Mouse (Mus musculus) liver, embryonic 15.5 days (tissue): ENCODE measurements around the gene Tlcd2. TPM values are rescaled to one million over a fixed set of nuclear protein-coding genes. Genes with fewer than 3 reads are reported as not detected.

Source experiments
- ATAC-seq: fragments of 200-750 bp; cut with Nextera tagmentation; 2 replicates; pipeline ENCODE4 v1.8.0; 2017; ENCODE audit warnings: moderate number of reproducible peaks, mild to moderate bottlenecking, moderate library complexity; ENCODE audit not compliant: insufficient read depth
- H3K27ac ChIP-seq: fragments of 300-500 bp; sonication (generic); replicated peaks from 2 replicates; pipeline ENCODE4 v1.5.1; 2015; ENCODE audit warnings: mild to moderate bottlenecking, inconsistent platforms
- H3K27me3 ChIP-seq: fragments of 300-500 bp; sonication (generic); 2 replicates; pipeline ENCODE4 v1.6.1; 2015; ENCODE audit warnings: mild to moderate bottlenecking, inconsistent platforms
- H3K36me3 ChIP-seq: fragments of 300-500 bp; sonication (generic); replicated peaks from 2 replicates; pipeline ENCODE4 v1.6.1; 2015; ENCODE audit warnings: moderate library complexity, mild to moderate bottlenecking, inconsistent platforms
- H3K4me1 ChIP-seq: fragments of 300-500 bp; sonication (generic); replicated peaks from 2 replicates; pipeline ENCODE4 v1.6.1; 2015; ENCODE audit warnings: inconsistent platforms
- H3K4me2 ChIP-seq: fragments of 300-500 bp; sonication (generic); 2 replicates; pipeline ENCODE4 v1.6.1; 2015; ENCODE audit warnings: moderate library complexity, mild to moderate bottlenecking, inconsistent platforms
- H3K4me3 ChIP-seq: fragments of 300-500 bp; sonication (generic); replicated peaks from 2 replicates; pipeline ENCODE4 v1.5.1; 2015; ENCODE audit warnings: mild to moderate bottlenecking, inconsistent platforms
- H3K9ac ChIP-seq: fragments of 300-500 bp; sonication (generic); 2 replicates; pipeline ENCODE4 v1.6.1; 2015; ENCODE audit warnings: moderate library complexity, mild to moderate bottlenecking, inconsistent platforms
- H3K9me3 ChIP-seq: fragments of 300-500 bp; sonication (generic); replicated peaks from 2 replicates; pipeline ENCODE4 v1.6.1; 2016; ENCODE audit warnings: inconsistent platforms
- WGBS: fragments of 180-500 bp; shearing (Covaris S2); methylation state at CpG from one replicate; pipeline ENCODE4 v1.1.7; 2015; ENCODE audit warnings: mixed read lengths; ENCODE audit not compliant: insufficient replicate concordance; 5-methylcytosine and 5-hydroxymethylcytosine counted together
- polyA plus RNA-seq: library from polyadenylated mRNA; unstranded; fragments of >200 nt; fragmentation: Nextera tagmentation; extraction: Ambion mirVana; gene quantifications from 2 replicates; pipeline ENCODE4 v1.2.1, GENCODE M21; 2015

The Tlcd2 gene
- polyA plus RNA-seq, 1 experiment from 2014 or later, result 18.8 TPM

DNA sequence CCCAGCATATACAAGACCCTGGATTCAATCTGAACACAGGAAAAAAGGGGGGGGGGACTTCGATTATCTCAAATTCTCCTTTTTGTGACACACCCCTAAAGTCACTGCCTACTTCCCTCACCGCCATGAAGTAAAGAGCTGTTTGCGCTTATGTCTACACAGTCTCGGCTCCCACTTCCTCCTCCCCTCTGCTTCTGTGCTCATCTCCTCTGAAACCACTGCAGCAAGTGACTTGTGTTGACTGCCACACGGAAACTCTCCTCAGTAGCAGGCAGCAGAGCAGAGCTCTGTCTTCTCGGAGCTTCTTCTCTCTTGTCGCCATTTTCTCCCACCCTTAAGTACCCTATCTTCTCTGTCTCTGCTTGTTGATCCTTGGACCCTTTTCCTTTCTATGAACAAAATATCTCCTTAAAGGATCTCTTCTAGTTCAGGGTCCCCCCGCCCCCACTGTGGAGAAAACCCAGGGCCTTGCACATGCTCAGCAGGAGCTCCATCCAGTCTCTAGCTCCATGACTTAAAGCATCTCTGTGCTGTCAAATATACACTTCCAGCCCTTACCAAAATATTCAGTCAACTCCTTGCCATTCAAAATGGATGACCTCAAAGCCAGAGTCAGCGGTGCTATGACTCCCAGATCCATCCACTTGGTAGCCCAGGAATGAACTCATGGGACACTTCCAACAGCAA, 32.4 kb upstream of the Tlcd2 start:
- Histone ChIP-seq H3K27ac (peak overlapping the region; percentile 51), H3K27me3 (peaks cover 4% of the 10 kb centered on the region; the same call in 1 of the 2 replicates), H3K4me1 (peaks cover 13% of the 10 kb centered on the region; the same call in 1 of the 2 replicates), H3K9me3 (no peaks in the 10 kb centered on the region), H3K4me2 (0 out of 2 replicates have a peak overlapping the region, but pooled peaks have one; percentile 2), H3K36me3 (peaks cover 30% of the 10 kb centered on the region), H3K9ac (no peak overlapping the region), H3K4me3 (no peak overlapping the region)
- no peak for ATAC-seq
- WGBS, result 30% methylated on average over 9 of the region's 9 CpGs

DNA sequence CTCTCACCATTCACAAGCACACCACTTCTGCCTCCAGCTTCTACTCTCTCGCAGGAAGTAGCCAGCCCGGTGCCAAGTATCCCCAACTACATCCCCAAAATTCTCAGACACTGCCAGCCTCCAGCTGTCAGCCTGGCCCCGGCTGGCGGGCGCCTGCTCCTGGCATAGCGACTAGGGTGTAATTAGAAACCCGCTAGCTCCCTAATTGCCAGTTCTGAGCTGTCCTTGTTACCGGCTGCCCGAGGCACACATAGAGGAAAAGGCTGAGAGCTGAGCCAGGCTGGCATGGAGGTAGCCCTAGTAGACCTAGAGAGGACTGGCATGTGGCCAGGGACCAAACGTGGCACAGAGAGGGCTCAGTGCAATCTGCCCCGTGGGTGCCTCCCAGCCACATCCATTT, 30.2 kb upstream of the Tlcd2 start:
- no peak overlapping the region for H3K9ac ChIP-seq
- H3K9me3 ChIP-seq, result 0 out of 2 replicates have a peak, but pooled peaks cover 4% of the 10 kb centered on the region
- H3K27me3 ChIP-seq, result no peaks in the 10 kb centered on the region
- H3K4me2 ChIP-seq, result no peak overlapping the region
- no peak for ATAC-seq
- WGBS, result 78% methylated on average over 11 of the region's 11 CpGs
- H3K4me1 ChIP-seq, result peaks cover 10% of the 10 kb centered on the region
- H3K36me3 ChIP-seq, result peaks cover 49% of the 10 kb centered on the region
- no peak overlapping the region for H3K4me3 ChIP-seq
- H3K27ac ChIP-seq, result no peak overlapping the region

DNA sequence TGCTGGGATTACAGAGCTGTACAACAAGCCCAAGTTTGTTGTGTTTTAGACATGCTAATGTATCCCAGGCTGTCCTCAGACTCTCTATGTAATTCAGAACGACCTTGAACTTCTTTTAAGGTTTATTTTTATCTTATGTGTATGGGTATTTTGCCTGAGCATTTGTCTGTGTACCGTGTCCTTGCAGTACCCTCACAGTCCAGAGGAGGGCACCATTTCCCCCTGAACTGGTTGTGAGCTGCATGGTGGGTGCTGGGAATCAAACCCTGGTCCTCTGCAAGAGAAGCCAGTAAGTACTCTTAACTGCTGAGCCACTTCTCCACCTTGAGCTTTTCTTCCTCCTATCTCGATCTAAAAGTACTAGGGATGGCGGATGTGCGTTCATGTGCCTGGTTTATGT, 27.4 kb upstream of the Tlcd2 start:
- Histone ChIP-seq H3K4me1 (peaks cover 9% of the 10 kb centered on the region), H3K4me3 (no peak overlapping the region), H3K4me2 (no peak overlapping the region), H3K9me3 (0 out of 2 replicates have a peak, but pooled peaks cover 4% of the 10 kb centered on the region), H3K27ac (no peak overlapping the region), H3K27me3 (no peaks in the 10 kb centered on the region), H3K9ac (no peak overlapping the region), H3K36me3 (peaks cover 53% of the 10 kb centered on the region)
- WGBS, result 86% methylated on average over 5 of the region's 5 CpGs
- no peak for ATAC-seq

DNA sequence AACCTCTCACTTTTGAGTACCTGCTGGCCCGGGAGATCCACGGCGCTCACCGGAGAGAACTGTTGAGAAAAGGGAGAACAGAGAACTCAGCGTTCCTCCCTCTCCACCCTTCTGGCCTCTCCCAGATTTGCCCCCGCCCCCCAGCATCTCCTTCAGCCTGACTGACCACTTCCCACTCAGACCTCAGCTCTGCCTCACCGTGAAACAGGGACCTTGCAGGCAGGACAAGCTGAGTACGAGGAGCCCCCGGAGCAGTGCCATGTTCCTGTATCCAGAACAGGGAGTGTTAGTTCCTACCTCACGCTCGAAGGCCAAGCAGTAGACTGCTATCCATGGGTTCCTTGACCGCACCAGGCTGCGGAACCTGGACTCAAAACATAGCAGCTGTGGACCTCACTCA, 23.3 kb upstream of the Tlcd2 start:
- 67% methylated on average over 13 of the region's 13 CpGs for WGBS
- Histone ChIP-seq H3K27ac (peak overlapping the region; percentile 74), H3K9ac (0 out of 2 replicates have a peak overlapping the region, but pooled peaks have one; percentile 15), H3K4me1 (peaks cover 22% of the 10 kb centered on the region), H3K36me3 (peaks cover 64% of the 10 kb centered on the region), H3K4me3 (peak overlapping the region; percentile 43), H3K27me3 (no peaks in the 10 kb centered on the region), H3K4me2 (peak overlapping the region; percentile 27; the same call in 1 of the 2 replicates), H3K9me3 (0 out of 2 replicates have a peak, but pooled peaks cover 4% of the 10 kb centered on the region)
- no peak for ATAC-seq

DNA sequence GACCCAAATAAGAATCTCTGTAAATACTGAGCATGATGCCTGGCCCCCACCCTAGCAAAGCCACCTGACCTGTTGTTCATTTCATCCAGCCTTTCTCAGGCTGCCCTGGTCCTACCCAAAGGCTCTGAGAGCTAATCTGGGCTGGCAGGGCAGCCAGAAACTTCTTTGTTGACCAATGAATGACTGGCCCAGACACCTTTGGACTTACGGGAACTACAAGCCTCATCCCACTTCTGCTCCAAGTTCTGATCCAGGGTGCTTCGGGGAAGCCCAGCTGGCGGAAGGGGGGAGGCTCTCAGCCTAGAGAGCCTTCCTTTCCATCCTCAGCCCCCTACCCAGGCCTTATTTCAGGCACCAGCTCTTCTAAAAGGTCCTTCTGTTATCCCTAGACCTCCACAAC, 22.7 kb upstream of the Tlcd2 start:
- Histone ChIP-seq H3K27ac (peak overlapping the region; percentile 74), H3K4me3 (peak overlapping the region; percentile 43), H3K27me3 (no peaks in the 10 kb centered on the region), H3K4me1 (peaks cover 22% of the 10 kb centered on the region), H3K9ac (peak overlapping the region; percentile 35), H3K36me3 (peaks cover 65% of the 10 kb centered on the region), H3K9me3 (0 out of 2 replicates have a peak, but pooled peaks cover 4% of the 10 kb centered on the region), H3K4me2 (peak overlapping the region; percentile 10; the same call in 1 of the 2 replicates)
- ATAC-seq, result 0 out of 2 replicates have a peak, but pooled peaks have one; percentile 3
- 73% methylated on average over 3 of the region's 3 CpGs for WGBS

DNA sequence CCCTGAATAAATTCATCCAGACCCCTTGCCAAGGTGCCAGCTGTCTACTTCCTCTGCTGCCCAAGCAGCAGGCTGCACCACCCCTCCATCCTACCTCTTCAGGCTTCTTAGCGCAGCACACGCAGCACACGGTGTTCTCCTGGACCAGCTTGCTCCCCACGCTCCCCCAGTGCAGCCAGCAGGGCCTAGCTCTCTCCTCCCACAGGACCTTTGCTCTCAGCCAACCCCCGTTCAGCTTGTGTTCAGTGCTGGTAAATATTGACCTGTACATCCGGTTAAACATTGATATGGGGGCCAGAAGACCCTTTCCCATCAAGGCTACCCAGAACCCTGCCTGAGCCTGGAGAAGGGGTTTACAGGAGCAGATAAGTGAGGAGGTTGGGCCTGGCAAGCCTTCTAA, 22.2 kb upstream of the Tlcd2 start, which contains the start of gene Serpinf2:
TSS of gene Serpinf2 (minus strand) at position 229 of the 400 bp plus-strand sequence.
- peaks cover 66% of the 10 kb centered on the region for H3K36me3 ChIP-seq
- H3K4me3 ChIP-seq, result peak within 1 kb of the TSS; percentile 43
- H3K9me3 ChIP-seq, result 0 out of 2 replicates have a peak, but pooled peaks cover 3% of the 10 kb centered on the region
- peaks cover 28% of the 10 kb centered on the region for H3K4me1 ChIP-seq
- peak within 1 kb of the TSS; percentile 35 for H3K9ac ChIP-seq
- H3K4me2 ChIP-seq, result peak within 1 kb of the TSS; percentile 10; the same call in 1 of the 2 replicates
- no peaks in the 10 kb centered on the region for H3K27me3 ChIP-seq
- peak within 1 kb of the TSS; percentile 74 for H3K27ac ChIP-seq
- 73% methylated on average over 6 of the region's 6 CpGs for WGBS
- peak; percentile 63 for ATAC-seq

DNA sequence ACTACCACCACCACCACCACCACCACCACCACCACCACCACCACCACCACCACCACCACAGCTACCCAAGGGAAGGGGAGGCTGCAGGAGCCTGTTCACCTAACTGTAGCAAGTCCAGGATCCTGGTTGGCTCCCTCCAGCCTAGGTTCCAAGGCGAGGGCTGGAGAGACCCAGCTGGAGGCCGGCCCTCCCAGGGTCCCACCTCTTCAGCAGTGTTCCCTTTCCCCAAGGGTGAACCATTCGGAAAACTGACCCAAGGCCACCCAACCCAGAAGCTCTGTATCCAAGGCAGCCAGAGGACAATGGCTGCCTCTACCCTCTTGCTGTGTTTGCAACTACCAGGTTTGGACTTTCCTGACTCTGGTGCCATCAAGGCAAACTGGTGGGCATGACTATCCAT, 21.6 kb upstream of the Tlcd2 start:
- Histone ChIP-seq H3K9me3 (no peaks in the 10 kb centered on the region), H3K4me2 (no peak overlapping the region), H3K27me3 (no peaks in the 10 kb centered on the region), H3K27ac (peak overlapping the region; percentile 70), H3K4me3 (no peak overlapping the region), H3K36me3 (peaks cover 67% of the 10 kb centered on the region), H3K9ac (no peak overlapping the region), H3K4me1 (peaks cover 34% of the 10 kb centered on the region)
- no peak for ATAC-seq
- WGBS, result 64% methylated on average over 3 of the region's 3 CpGs

DNA sequence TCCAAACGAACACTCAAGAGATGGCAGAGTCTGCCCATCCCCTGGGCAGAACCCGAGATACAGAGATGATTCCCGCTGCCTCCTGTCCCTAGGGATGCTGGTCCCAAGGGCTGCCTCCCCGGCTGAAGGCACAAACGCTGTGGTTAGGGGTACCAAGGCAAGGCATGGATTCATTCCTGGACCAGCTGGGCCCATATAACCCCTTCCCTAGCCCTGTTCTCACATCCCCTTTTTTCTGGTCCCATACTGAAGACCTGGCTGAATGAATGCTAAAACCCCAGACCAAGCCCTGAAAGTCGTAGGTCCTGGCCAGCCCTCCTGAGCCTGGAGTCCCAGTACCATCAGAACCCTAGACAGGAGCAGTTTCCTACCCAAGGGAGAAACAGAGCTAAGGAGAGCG, 20.5 kb upstream of the Tlcd2 start:
- H3K4me1 ChIP-seq, result peaks cover 34% of the 10 kb centered on the region
- H3K9me3 ChIP-seq, result no peaks in the 10 kb centered on the region
- peaks cover 69% of the 10 kb centered on the region for H3K36me3 ChIP-seq
- no peaks in the 10 kb centered on the region for H3K27me3 ChIP-seq
- H3K4me2 ChIP-seq, result no peak overlapping the region
- no peak overlapping the region for H3K4me3 ChIP-seq
- ATAC-seq, result no peak
- WGBS, result 81% methylated on average over 7 of the region's 7 CpGs
- no peak overlapping the region; the same call in 1 of the 2 replicates for H3K27ac ChIP-seq
- no peak overlapping the region for H3K9ac ChIP-seq

DNA sequence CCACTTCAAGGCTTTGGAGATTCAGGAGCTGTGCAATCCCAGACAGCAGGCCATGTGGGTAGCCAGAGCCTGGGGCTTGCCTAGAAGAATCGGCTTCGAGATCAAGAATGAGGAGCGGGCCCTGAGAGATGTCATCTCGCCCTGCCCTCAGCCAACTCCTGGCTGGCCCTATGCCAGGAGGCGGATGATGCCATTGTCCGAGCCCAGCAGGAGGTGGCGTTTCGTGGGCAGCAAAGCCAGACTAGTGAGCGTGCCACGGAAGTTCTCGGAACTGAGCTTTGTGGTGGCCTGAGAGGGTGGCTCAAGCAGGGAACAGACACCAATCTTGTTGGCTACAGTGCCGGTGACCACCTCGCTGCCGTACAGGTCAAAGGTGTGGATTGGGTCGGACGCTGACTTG, 19.9 kb upstream of the Tlcd2 start:
- no peaks in the 10 kb centered on the region for H3K27me3 ChIP-seq
- H3K4me1 ChIP-seq, result peaks cover 29% of the 10 kb centered on the region
- WGBS, result 89% methylated on average over 16 of the region's 16 CpGs
- H3K4me3 ChIP-seq, result no peak overlapping the region
- no peak for ATAC-seq
- H3K36me3 ChIP-seq, result peaks cover 68% of the 10 kb centered on the region
- no peak overlapping the region; the same call in 1 of the 2 replicates for H3K27ac ChIP-seq
- H3K4me2 ChIP-seq, result no peak overlapping the region
- H3K9ac ChIP-seq, result no peak overlapping the region
- H3K9me3 ChIP-seq, result no peaks in the 10 kb centered on the region

DNA sequence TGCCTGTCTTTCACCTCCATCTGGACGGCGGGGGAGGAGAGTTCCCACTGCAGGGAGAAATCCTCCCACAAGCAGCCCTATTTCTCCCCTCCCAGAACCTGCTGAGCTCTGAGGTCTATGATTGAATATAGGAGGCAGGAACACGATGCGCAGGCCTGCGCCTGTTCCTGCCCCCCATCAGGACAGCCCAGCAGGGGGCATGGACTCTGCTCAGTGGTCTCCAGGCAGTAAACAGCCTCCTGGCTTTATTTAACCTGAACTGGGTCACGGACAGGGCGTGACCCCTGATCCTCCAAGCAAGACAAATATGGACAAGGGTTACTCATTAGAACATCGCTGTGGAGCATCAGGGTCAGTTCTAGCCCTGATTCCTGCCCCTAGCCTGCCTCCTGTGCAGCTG, 17.8 kb upstream of the Tlcd2 start:
- H3K4me3 ChIP-seq, result no peak overlapping the region
- 85% methylated on average over 8 of the region's 8 CpGs for WGBS
- H3K27me3 ChIP-seq, result no peaks in the 10 kb centered on the region
- peaks cover 46% of the 10 kb centered on the region for H3K4me1 ChIP-seq
- H3K9me3 ChIP-seq, result no peaks in the 10 kb centered on the region
- H3K9ac ChIP-seq, result no peak overlapping the region; the same call in 1 of the 2 replicates
- peak overlapping the region; percentile 78 for H3K27ac ChIP-seq
- peak; percentile 73 for ATAC-seq
- H3K36me3 ChIP-seq, result peaks cover 88% of the 10 kb centered on the region
- H3K4me2 ChIP-seq, result no peak overlapping the region

DNA sequence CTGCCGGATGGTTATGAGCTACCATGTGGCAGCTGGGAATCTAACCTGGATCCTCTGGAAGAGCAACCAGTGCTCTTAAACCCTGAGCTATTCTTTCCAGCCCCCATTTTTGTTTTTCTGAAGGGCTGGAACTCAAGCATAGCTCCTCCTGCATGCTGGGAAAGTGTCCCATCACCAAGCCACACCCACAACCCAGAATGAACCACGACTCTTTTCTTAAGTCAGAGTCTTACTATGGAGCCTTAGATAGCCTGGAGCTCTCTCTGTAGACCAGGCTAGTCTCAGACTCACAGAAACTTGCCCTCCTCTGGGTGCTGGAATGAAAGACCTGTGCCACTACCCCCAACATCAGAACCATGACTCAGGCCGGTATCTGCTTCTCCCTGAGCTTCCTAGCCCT, 12.9 kb upstream of the Tlcd2 start:
- WGBS, result 39% methylated on average over 3 of the region's 3 CpGs
- no peaks in the 10 kb centered on the region for H3K9me3 ChIP-seq
- peak overlapping the region; percentile 98 for H3K27ac ChIP-seq
- ATAC-seq, result no peak
- H3K27me3 ChIP-seq, result no peaks in the 10 kb centered on the region
- H3K9ac ChIP-seq, result peak overlapping the region; percentile 75
- peaks cover 81% of the 10 kb centered on the region for H3K36me3 ChIP-seq
- peaks cover 78% of the 10 kb centered on the region for H3K4me1 ChIP-seq
- peak overlapping the region; percentile 98 for H3K4me2 ChIP-seq
- H3K4me3 ChIP-seq, result peak overlapping the region; percentile 58
